Mouse (Mus musculus) layer of hippocampus, postnatal 36 days (tissue): ENCODE measurements around the gene P2ry13. TPM values are rescaled to one million over a fixed set of nuclear protein-coding genes. Genes with fewer than 3 reads are reported as not detected.

ENCODE experiments used
- DNase-seq, 2 experiments: peaks; one replicate each; pipeline ENCODE4 v3.0.0; 2022
- total RNA-seq, 2 experiments: library from RNA; stranded (reverse); gene quantifications; 2 replicates each; pipeline ENCODE4 v1.2.3; 2021

Gene P2ry13
- total RNA-seq, 2 experiments from 2014 or later, result 7.1 to 8.6 TPM

DNA sequence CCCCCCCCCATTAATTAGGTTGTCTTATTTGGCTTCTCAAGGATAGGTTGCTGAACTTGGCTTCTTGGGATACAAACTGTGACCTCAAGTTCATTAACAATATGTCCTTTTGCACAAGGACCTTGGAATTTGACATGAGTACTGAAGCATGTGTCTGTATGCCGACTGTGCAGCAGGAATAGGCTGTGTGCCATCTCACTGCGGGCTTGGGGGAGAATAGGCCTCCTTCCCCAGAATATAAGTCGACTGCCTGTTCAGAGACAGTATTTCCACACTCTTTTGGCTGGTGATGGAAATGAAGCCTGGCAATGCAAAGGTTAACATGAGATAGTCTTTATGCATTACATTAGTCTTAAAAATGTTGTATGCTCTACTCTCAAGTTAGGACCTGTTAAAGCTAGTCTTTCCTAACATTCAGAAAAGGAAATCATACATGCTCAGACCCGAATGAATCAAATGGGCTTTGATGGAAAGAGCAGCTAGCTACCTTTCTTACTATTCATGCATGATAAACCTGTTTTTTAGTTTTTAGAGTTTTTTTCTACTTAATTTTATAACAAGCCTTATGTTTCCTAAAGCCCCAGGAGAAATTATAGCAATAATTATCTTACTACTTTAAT is 13.2 kb downstream of the P2ry13 start:
- DNase-seq, result no peak

DNA sequence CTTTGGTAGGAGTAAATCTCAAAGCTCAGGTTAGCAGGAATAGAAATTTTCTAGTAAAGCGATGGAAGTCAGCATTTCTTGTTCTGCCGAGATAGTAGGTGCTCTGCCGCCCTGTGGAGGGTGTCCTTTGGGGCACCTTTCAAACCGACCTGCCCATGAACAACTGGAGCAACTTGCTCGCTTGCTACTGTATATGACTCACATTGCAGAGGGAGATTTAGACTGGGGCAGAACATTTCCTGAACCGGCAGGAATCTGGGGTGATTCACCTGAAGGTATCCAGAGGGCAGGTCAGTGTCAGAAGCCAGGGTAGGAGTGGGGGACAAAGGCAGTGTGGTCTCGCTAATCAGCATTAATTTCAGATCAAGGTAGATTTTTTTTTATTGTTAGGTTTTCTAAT is 15.7 kb downstream of the P2ry13 start, which contains the start of gene Gpr87:
Gpr87 (minus strand) TSS at position 167 of the 400 bp plus-strand sequence.
- no peak for DNase-seq

DNA sequence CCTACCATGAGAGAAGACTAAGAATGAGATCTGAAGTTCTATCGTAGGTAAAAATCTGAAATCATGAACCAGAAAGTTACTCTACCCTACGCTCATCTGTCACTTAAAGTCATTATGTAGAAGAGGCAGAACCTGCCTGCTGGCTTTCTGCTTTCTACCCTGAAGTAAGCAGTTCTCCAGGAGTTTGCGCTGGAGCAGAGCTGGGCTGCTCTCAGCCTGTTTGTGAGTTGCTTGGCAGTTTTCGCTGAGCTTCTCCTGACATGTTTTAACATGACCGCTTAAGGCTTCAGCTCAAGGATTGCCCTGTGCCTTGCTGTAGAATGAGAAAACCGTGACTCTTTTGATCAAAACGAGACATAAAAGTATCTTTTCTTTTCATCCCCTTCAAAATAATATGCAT is 16.6 kb downstream of the P2ry13 start:
- DNase-seq, result no peak

DNA sequence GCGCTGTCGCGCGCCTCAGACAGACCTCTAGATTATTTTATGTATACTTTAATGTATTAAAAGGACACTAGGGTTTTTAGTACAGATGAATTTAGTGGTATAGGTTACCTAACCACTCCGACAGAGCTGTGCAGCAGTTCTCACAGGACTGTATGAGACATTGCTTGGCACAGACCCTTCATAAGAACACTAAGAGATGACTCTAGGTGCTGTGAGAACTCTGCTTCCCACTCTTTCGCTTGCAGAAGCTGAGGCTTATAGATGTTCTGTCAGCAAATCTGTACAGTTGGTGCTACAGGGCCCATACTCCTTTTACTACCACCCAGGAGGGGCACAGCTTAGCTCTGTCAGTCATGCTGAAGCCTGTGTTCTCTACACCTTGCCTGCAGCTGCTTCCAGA is 19.0 kb downstream of the P2ry13 start:
- no peak for DNase-seq

DNA sequence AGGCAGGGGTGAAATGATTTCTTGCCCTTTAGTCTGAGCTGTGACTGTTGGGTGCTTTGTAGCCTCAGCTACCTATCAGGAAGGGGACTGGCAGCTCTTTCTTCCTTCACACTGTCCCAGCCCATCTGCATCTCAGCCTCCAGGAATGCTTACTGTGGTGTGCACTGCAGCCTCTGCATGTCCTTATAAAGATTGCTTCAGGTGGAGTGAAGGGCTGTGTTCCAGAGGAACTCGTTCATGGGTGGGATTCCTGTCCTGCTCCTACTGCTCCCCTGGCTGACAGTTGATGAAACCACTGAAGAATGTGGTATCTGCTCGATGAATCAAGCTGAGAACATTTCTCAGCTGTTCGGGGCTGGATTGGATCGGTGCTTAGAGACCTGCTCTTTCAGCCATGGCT is 23.3 kb downstream of the P2ry13 start:
- no peak for DNase-seq

DNA sequence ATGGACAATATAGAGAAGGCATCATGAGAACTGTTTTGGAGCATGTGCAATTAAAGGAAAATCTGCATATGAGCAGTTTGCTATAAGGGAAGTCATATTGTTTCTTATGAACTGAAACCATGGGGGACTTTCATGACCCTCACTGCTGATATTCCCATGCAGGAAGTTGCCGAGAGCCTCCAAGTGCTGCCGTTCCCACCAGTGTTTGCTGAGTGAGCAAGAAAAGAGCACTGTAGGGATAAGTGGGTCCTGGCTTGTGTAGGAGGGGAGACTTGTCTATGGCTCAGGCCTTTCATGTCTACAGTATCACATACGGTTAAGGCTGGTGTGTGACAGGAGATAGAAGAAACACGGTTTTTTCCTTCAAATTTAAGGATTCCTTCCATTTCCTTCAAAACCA is 25.0 kb downstream of the P2ry13 start:
- DNase-seq, result no peak

DNA sequence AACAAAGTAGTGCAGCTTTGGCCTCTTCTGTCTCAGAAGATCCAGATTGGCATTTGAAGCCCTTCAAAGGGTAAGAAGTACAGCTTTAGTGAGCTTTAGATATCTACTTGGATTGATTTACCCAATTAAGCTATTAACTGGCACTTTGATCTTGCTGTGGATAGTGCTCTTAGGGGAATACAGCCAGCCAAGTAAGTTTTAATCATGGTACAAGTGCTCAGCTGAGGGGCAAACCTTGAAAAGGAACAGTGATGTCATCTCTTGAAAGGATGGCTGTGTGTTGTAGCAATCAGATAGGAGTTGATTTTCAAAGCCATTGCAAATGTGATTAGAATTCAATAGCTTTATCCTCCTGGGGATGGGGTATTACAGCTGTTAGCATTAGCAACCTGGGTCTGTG is 28.6 kb downstream of the P2ry13 start:
- DNase-seq, result no peak

DNA sequence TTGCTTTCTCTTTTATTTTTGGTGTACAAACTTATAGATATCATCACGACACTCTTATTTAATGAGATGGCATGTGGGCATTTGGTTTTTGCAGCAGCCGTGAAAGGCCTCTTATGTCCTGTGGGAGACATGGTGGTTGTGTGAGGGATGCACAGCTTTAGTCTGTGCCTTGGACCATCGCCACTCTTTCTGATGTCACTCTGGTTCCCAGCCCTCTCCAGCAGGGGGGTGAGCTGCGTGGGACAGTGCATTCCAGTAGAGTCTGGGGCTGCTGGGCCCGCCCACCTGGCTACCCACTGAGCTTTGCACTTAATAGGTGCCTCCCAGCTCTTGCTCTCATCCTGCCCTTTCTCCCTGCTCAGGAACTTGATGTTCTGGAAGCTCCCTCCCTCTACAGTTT is 29.5 kb downstream of the P2ry13 start:
- DNase-seq, result no peak

DNA sequence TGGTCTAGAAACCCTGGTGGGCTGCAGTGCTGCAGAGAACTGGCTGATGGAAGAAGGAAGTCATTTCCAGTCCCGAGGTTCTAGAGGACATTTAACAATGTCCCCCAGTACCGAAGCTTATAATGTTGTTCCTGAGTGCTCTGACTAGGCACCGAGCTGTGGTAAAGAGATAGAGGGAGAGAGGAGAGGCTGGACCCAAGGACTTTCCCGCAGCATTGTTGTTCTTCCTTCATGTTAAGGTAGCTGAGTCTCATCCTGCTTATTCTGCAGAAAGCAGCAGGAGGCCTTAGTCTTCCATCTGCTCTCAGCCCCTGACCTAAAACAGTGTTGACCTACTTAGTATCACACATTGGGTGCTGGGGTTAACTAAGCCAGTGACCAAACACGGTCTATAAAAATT is 33.8 kb downstream of the P2ry13 start:
- DNase-seq, result no peak

DNA sequence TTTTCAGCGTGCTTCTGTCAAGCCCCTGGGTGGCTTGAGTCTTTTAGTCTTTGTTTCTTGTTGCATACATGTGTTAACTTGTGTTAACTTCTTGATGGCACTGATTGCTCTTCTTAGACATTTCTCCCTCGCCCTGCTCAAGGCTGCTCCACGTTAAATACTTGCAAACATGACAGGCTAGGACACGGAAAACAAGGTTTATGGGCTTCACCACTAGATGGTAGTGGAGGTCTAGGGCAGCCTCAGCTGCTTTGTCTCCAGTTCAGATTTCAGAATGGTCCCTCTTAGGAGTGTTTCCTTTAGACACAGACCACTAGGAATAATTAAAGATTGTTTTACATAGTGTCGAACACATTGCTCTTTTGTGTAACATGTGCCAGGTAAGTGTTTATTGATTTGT is 35.4 kb downstream of the P2ry13 start:
- no peak for DNase-seq

DNA sequence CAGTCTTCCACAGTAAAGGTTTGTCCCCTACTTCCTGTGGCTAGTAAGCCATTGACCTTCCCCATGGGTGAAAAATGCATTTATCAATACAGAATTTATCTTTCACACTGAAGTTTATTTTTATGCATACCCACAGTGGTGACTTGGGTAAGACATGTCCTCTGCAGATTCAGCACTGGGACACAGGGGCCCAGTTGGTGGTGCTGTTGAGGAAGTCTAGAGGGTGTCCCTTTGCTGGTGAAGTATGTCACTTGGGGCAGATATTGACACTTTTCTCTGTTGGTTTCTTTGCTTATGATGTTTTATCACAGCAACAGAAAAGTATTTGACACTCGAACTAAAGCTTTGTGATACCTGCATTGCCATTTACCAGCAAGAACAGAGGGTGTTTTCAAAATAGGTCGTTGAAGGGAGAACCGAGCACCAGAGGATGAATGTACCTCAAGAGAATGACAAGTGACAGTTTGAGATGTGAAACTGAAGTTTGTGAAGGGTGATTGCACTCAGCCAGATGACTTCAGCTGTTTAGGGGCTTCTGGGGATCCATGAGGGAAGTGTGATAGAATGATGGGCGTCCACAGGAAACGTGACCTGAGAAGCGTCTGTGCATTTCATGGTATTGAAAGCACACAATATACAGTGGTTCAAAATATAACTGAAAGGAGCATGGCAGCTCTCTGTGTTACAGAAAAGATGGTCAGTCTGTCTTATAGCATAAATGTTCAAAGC is 36.1 kb downstream of the P2ry13 start:
- DNase-seq, result no peak

DNA sequence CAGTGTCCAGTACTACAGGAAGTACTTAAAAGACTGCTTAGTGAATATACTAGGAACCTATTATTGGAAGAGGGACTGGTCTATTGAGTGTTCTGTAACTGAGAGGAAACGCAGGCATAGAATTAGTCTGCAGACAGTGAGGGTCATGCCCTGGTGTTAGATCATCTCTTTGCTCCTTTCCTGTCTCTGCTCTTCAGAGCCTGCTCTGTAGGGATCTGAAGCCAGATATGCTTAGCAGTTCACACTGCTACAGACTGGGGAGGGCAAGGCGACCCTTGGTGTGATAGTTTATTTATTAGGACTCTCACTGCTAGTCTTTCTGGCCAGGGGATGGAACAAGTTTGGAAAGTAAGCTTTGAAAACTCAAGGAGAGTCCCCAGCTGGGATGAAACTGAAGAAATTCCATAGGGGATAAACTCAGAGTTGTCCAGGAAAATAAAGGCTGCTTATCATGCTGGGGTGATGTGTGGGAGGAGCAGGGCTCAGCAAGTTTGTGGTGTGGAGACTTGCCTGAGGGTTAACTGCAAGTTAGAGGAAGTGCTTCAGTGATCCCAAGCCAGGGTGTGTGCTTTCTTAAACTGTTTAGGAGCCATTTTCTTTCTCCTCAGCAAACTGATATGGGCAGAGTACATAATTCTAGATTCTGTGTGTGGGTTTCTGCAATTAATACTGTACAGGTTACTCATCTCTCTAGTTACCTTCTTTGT is 40.6 kb downstream of the P2ry13 start:
- DNase-seq, result no peak

DNA sequence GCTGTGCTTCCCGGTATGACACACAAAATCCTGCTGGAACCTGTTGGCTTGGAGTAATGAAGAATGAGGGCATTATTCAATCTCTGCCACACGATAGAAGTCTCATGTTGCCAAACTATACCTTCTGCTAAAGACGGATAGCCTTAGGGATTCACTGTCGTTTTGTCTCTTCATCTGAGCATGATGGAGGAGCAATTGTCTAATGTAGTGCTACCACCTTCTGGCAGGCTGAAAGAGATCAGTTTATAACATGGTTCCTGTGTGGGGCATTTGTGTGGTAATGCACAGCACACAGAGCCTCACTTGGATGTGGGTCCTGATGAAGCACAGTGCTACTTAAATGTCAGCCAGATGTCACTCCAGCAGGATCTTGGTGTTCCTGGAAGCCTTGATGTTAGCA is 41.5 kb downstream of the P2ry13 start:
- DNase-seq, result no peak

DNA sequence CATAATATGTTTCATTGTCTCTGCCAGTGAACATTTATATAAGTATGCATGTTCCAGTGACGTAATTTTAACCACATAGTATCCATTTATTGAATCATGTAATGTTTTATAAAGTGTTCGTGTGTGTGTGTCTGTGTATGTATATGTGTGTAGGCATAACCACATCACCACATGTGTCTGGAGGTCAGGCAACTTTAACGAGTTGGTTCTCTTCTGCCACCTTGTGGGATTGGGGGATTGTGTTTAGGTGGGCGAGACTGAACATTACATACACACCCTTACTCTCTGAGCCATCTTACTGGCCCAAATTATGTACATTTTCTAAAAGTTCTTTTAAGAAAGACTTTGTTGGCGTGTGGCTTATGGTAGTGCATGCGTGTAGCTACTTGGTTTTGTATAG is 42.2 kb downstream of the P2ry13 start:
- no peak for DNase-seq

DNA sequence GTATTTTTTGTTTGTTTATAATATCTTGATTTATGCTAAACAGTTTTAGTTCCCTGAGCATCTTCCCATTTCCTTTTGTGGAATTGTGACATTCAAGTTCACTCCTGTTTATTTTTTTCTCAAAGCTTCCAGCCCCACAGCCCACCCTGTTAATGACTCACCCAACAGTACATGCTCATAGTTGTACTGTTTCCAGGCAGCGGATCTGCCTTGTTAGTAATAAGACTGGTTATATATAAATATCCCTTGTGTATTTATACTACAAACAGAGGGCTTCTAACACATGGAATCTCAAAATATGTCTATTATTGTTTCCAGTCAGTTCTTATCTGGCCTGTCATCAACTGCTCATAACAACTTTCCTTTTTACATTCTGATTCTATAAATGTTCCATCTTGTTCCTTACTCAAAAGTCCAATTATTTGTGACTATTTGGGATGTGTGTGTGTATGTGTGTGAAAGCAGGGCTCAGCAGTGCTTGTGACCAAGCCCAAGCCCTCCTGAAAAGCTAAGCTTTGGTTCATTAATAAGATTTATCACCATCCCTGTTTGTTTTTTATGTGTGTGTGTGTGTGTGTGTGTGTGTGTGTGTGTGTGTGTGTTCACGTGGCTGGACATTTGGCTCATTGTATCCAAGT is 43.1 kb downstream of the P2ry13 start:
- DNase-seq, result no peak

DNA sequence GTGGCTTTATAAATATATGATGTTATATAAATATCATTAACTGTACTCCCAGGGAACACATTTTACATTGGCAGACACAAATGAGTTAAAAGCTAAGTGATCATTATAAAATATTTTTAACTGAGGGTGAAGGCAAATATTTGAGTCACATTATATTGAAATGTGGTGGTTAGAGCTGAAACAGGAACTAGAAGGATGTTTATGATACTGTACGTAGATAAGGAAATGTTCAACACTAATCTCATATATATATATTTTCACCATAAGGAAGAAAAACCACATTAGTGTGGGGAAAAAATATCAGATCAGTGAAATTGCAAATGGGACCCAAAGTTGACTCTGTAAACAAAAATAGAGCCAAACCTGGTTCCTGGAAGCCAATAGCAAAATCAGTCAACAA is 50.2 kb downstream of the P2ry13 start:
- no peak for DNase-seq

Other genes with a start within 250 kb of the P2ry13 start
- gene Med12l, start 205.1 kb downstream of the P2ry13 start, total RNA-seq, result 10 to 100 TPM; 50.1 to 56.6 TPM
- not detected for gene Gpr171, start 109.1 kb downstream of the P2ry13 start, total RNA-seq
- 1 to 10 TPM; 2.1 to 2.6 TPM for gene P2ry14, start 57.3 kb downstream of the P2ry13 start, total RNA-seq
- not detected for gene Gpr87, start 15.8 kb downstream of the P2ry13 start, total RNA-seq
- gene P2ry12, start 52.0 kb upstream of the P2ry13 start, total RNA-seq, result 10 to 100 TPM; 43.1 to 46.3 TPM
- 1 to 10 TPM; 1.4 to 1.5 TPM for gene Igsf10, start 133.5 kb upstream of the P2ry13 start, total RNA-seq